Mouse (Mus musculus) forebrain, embryonic 12.5 days (tissue): ENCODE measurements at regions not wholly inside any gene's neighbourhood (a gene's known extent, or its start where the extent isn't known, plus 50 kb on each side); places are given as distances from the start of the nearest gene placed in this dataset.

Source experiments
- ATAC-seq: fragments of 200-750 bp; cut with Nextera tagmentation; 2 replicates; pipeline ENCODE4 v1.8.0; 2017; ENCODE audit warnings: moderate TSS enrichment; ENCODE audit not compliant: low FRiP score
- H3K27ac ChIP-seq: fragments of 300-500 bp; sonication (generic); 2 replicates; pipeline ENCODE4 v1.5.1; 2016; ENCODE audit warnings: mild to moderate bottlenecking
- H3K27me3 ChIP-seq: fragments of 300-500 bp; sonication (generic); 2 replicates; pipeline ENCODE4 v1.6.1; 2016; ENCODE audit warnings: mild to moderate bottlenecking
- H3K36me3 ChIP-seq: fragments of 300-500 bp; sonication (generic); replicated peaks from 2 replicates; pipeline ENCODE4 v1.6.1; 2016; ENCODE audit warnings: mild to moderate bottlenecking
- H3K4me1 ChIP-seq: fragments of 300-500 bp; sonication (generic); 2 replicates; pipeline ENCODE4 v1.6.1; 2016
- H3K4me2 ChIP-seq: fragments of 300-500 bp; sonication (generic); 2 replicates; pipeline ENCODE4 v1.6.1; 2016; ENCODE audit warnings: mild to moderate bottlenecking, moderate library complexity
- H3K4me3 ChIP-seq: fragments of 300-500 bp; sonication (generic); replicated peaks from 2 replicates; pipeline ENCODE4 v1.5.1; 2016; ENCODE audit warnings: mild to moderate bottlenecking
- H3K9ac ChIP-seq: fragments of 300-500 bp; sonication (generic); 2 replicates; pipeline ENCODE4 v1.6.1; 2016; ENCODE audit warnings: mild to moderate bottlenecking
- H3K9me3 ChIP-seq: fragments of 300-500 bp; sonication (generic); 2 replicates; pipeline ENCODE4 v1.6.1; 2016
- WGBS: fragments of 180-500 bp; shearing (Covaris S2); methylation state at CpG from one replicate; pipeline ENCODE4 v1.1.7; 2016; 5-methylcytosine and 5-hydroxymethylcytosine counted together

DNA sequence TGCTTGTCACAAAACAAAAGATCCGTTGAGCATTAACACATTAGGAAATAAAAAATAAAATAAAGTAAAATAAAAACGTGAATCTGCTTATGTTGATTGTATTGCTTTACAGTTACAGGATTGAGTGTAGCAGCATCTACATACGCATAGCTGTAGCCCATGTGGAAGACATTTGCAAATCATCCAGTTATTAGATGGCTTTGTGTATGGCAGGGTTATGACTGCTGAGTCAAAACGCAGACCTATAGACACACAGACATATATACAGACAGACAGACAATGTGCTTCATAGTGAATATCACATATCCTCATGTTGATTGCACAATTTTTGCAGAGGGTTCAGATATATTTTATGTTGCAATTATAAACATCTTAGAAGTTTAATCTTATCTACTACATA lies 64.5 kb downstream of the Gm11146 start:
- peak overlapping the region; percentile 89 for H3K27ac ChIP-seq
- no peaks in the 10 kb centered on the region for H3K27me3 ChIP-seq
- H3K36me3 ChIP-seq: no peaks in the 10 kb centered on the region
- WGBS: 73% methylated on average over 4 of the region's 4 CpGs
- peaks cover 27% of the 10 kb centered on the region for H3K4me1 ChIP-seq
- peak overlapping the region; percentile 45 for H3K4me2 ChIP-seq
- ATAC-seq: peak; percentile 25; the same call in 1 of the 2 replicates
- 0 out of 2 replicates have a peak overlapping the region, but pooled peaks have one; percentile 29 for H3K9ac ChIP-seq
- H3K9me3 ChIP-seq: no peaks in the 10 kb centered on the region
- no peak overlapping the region for H3K4me3 ChIP-seq

DNA sequence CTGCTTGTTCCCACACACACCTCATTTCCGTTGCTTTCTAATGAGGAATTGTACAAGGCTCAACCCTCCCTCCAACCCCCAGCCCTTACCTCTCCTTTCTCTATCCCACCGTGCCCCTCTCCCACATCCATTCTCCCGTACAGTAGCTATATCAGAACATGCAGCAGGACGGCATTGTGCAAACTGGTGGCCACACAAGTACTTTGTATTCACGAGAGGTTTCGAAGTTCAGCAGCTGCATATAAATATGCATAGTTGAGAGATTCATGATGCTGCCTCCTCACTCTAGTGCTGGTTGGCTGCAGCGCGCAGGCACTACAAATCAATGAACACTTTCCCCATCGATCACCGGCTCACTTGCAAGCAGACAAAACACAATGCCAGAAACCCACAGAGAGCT lies 65.1 kb downstream of the Gm11146 start:
- Histone ChIP-seq H3K4me2 (peak overlapping the region; percentile 45), H3K36me3 (no peaks in the 10 kb centered on the region), H3K27ac (peak overlapping the region; percentile 89), H3K4me3 (peak overlapping the region; percentile 15; the same call in 1 of the 2 replicates), H3K4me1 (peaks cover 27% of the 10 kb centered on the region), H3K9ac (peak overlapping the region; percentile 29; the same call in 1 of the 2 replicates), H3K9me3 (no peaks in the 10 kb centered on the region), H3K27me3 (no peaks in the 10 kb centered on the region)
- ATAC-seq: peak; percentile 85
- 41% methylated on average over 10 of the region's 10 CpGs for WGBS

DNA sequence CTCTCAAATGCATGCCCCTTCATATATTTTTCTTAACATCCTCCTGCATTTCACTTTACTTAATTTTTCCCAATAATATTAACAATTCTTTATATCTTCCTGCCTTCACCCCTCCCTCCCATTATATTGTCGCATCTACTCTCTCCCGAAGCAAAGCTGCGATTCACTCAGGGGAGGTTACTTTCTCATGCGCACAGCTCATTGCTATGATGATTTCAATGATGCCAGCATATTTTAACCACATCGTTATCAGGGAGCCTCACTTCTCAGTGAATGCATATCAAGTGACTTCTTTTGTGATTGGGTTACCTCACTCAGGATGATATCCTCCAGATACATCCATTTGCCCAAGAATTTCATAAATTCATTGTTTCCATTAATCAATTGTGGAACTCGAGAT lies 65.6 kb downstream of the Gm11146 start:
- peak overlapping the region; percentile 29; the same call in 1 of the 2 replicates for H3K9ac ChIP-seq
- H3K4me3 ChIP-seq: peak overlapping the region; percentile 15; the same call in 1 of the 2 replicates
- peak overlapping the region; percentile 45 for H3K4me2 ChIP-seq
- no peaks in the 10 kb centered on the region for H3K27me3 ChIP-seq
- ATAC-seq: peak; percentile 76
- H3K27ac ChIP-seq: peak overlapping the region; percentile 89
- H3K9me3 ChIP-seq: no peaks in the 10 kb centered on the region
- H3K36me3 ChIP-seq: no peaks in the 10 kb centered on the region
- peaks cover 27% of the 10 kb centered on the region for H3K4me1 ChIP-seq
- WGBS: 49% methylated on average over 6 of the region's 6 CpGs

DNA sequence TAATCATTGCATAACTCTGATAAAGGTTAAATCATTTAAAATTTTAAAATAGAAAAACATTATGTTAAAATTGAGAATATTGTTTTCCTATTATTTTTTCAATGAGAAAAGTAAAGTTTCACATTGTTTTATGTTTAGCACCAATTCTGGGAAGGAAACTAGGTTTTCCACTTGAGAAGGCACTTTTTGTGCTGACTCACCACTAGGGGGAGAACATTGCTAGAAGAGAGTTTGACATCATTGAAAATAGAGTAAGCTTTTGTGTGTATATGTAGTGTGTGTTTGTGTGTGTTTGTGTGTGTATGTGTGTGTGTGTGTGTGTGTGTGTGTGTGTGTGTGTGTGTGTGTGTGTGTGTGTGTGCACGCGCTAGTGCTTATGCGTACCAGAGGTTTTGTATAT lies 66.9 kb downstream of the Gm11146 start:
- Histone ChIP-seq H3K4me1 (peaks cover 27% of the 10 kb centered on the region), H3K27ac (no peak overlapping the region), H3K4me3 (no peak overlapping the region), H3K9me3 (peaks cover 4% of the 10 kb centered on the region; the same call in 1 of the 2 replicates), H3K9ac (no peak overlapping the region), H3K4me2 (no peak overlapping the region), H3K36me3 (0 out of 2 replicates have a peak, but pooled peaks cover 7% of the 10 kb centered on the region), H3K27me3 (no peaks in the 10 kb centered on the region)
- no peak for ATAC-seq
- WGBS: 87% methylated on average over 3 of the region's 3 CpGs

DNA sequence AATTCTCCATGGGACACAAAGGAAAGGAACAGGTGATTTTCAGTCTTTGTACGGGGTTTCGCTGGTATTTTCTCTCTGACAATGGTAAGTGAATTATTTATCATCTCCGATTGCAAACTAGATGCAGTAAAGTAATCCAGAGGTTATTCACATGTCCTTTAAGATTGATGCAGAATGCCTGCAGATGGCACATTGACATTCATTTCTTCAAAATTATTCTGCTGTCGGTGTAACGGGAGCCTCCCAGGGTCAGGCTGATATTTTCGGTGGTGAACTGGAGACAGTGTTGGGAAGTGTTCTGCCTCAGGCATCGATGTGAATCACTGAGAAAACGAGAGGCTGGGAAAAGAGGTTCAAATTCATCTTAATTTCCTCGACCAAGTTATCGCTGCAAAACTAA lies 70.3 kb downstream of the Gm11146 start:
- Histone ChIP-seq H3K4me2 (no peak overlapping the region), H3K36me3 (0 out of 2 replicates have a peak, but pooled peaks cover 7% of the 10 kb centered on the region), H3K27me3 (no peaks in the 10 kb centered on the region), H3K9ac (no peak overlapping the region), H3K27ac (no peak overlapping the region), H3K4me3 (no peak overlapping the region), H3K9me3 (peaks cover 4% of the 10 kb centered on the region; the same call in 1 of the 2 replicates), H3K4me1 (peaks cover 13% of the 10 kb centered on the region)
- WGBS: 75% methylated on average over 10 of the region's 10 CpGs
- no peak for ATAC-seq

DNA sequence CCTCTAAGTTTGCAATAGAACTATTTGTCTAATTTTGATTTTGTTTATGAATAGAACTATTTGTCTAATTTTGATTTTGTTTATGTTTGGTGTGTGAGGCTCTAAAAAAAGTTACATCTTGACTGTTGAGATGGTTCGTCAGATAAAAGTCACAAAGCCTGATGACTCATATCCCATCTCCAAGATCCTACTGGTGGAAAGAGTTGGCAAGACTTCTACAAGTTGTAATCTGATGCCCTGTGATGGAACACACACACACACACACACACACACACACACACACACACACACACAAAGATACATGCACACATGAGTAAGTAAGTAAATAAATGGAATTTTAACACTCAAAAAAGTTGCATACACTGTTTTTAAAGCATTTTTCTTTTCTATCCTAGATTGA lies 73.9 kb downstream of the Gm11146 start:
- Histone ChIP-seq H3K9ac (no peak overlapping the region), H3K27ac (no peak overlapping the region), H3K4me2 (no peak overlapping the region), H3K4me3 (no peak overlapping the region), H3K4me1 (no peaks in the 10 kb centered on the region), H3K36me3 (0 out of 2 replicates have a peak, but pooled peaks cover 7% of the 10 kb centered on the region), H3K9me3 (peaks cover 4% of the 10 kb centered on the region; the same call in 1 of the 2 replicates), H3K27me3 (no peaks in the 10 kb centered on the region)
- no peak for ATAC-seq
- 86% methylated on average over 1 of the region's 1 CpGs for WGBS

DNA sequence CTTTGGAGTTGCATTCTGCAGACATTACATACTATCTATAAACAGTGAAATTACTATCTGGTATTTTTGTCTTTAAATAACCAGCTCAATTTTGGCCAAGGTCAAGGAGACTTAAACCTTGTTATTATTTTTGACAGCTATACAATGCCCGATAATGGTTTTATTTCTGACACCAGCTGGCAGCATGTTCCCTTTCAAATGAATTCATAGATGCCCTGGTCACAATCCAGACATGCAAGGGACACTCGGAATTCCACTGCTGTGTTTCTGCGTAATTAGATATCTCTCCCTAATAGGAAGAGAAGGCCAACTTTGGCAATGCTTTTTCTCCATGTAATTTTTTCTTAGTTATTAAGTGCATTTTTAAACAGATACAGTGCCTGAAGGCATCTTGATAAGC lies 87.3 kb downstream of the Gm11146 start:
- Histone ChIP-seq H3K27ac (no peak overlapping the region), H3K9me3 (no peaks in the 10 kb centered on the region)
- 0 out of 2 replicates have a peak, but pooled peaks have one; percentile 39 for ATAC-seq

DNA sequence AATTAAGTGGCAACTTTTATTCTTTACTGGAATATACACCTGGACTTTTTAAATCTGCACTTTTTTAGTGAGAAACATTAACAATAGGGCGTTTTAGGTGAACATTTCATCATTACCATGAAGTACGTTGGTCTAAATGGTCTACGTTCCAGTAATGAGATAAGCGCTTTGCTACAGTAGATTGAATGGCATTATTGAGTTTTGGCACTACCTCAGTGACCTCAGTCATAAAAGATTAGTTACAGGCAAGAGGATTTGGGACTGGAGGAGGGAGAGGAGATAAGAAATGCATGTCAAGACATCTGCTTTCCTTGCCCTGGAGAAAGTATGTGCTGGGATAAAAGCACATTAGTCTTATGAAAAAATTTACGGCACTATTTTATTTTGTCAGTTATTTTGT lies 98.3 kb downstream of the Gm11146 start:
- Histone ChIP-seq H3K4me2 (peak overlapping the region; percentile 42), H3K27me3 (no peaks in the 10 kb centered on the region), H3K4me3 (no peak overlapping the region), H3K9me3 (no peaks in the 10 kb centered on the region), H3K27ac (no peak overlapping the region), H3K9ac (no peak overlapping the region), H3K36me3 (peaks cover 11% of the 10 kb centered on the region), H3K4me1 (peaks cover 17% of the 10 kb centered on the region)
- 59% methylated on average over 5 of the region's 5 CpGs for WGBS
- no peak for ATAC-seq

More for the DNA sequence above, 87.3 kb downstream of the Gm11146 start:
- WGBS: 77% methylated on average over 3 of the region's 3 CpGs
- Histone ChIP-seq H3K4me1 (peaks cover 2% of the 10 kb centered on the region; the same call in 1 of the 2 replicates), H3K36me3 (no peaks in the 10 kb centered on the region), H3K27me3 (no peaks in the 10 kb centered on the region), H3K4me2 (no peak overlapping the region), H3K9ac (no peak overlapping the region), H3K4me3 (no peak overlapping the region)

DNA sequence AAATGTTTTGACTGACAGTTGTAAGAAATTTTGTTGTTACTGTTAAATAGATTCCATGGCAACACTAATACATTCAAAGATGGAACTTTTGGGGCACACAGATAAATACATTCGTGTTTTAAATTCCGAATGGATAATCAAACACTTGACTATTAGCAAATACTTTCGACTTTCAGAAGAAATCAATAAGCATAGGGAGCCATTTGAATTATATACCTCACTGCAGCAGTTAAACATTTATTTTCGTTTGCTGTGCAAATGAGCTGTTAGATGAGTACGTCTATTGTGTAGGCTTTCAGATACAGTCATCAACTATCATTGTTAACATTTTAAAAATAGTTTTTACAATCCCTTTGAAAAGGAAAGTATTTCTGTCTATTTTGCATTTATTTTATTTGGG lies 99.0 kb downstream of the Gm11146 start:
- Histone ChIP-seq H3K4me1 (peaks cover 17% of the 10 kb centered on the region), H3K4me2 (peak overlapping the region; percentile 34), H3K27me3 (no peaks in the 10 kb centered on the region), H3K4me3 (peak overlapping the region; percentile 16; the same call in 1 of the 2 replicates), H3K36me3 (peaks cover 11% of the 10 kb centered on the region), H3K27ac (no peak overlapping the region), H3K9ac (no peak overlapping the region), H3K9me3 (no peaks in the 10 kb centered on the region)
- no peak for ATAC-seq
- WGBS: 62% methylated on average over 5 of the region's 5 CpGs

DNA sequence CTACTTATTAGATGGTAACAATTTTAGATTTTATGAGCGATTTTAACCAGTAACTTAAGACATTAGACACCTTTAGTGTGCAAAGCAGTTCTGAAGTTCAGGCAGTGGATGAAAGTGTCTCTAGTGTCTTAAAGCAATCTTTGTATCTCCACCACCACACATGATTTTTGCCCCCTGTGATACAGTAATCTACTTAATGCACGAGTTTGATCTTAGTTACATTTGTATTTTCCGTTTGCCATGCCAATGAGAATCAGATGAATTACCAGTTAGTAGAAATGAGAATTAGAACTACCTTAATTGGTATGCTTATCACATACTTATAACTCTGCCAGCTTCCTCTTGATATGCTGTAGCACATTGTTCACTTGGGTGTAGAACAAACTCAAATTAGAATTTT lies 99.9 kb downstream of the Gm11146 start:
- H3K9me3 ChIP-seq: no peaks in the 10 kb centered on the region
- no peak overlapping the region for H3K9ac ChIP-seq
- H3K27me3 ChIP-seq: no peaks in the 10 kb centered on the region
- ATAC-seq: no peak
- peaks cover 17% of the 10 kb centered on the region for H3K4me1 ChIP-seq
- 52% methylated on average over 3 of the region's 3 CpGs for WGBS
- peak overlapping the region; percentile 34 for H3K4me3 ChIP-seq
- H3K27ac ChIP-seq: 0 out of 2 replicates have a peak overlapping the region, but pooled peaks have one; percentile 19
- peak overlapping the region; percentile 53 for H3K4me2 ChIP-seq
- H3K36me3 ChIP-seq: peaks cover 4% of the 10 kb centered on the region; the same call in 1 of the 2 replicates

DNA sequence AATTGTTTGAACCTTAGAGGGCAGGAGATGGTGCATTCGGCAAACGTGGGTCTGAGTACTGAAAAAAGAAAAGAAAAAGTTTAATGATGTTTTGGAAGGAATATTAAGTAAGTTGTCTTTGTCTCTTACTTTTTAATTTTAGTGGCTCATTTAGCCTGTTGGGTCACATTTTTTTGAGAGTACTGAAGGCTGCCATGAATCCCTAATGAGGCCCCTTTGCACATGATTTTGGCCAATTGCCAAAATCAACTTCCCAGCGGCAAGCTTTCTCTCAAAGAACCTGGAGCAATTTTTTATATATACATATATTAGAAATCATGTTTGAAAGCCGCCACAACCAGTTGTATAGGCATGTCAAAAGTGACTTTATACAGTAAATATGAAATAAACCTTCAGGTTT lies 100.9 kb downstream of the Gm11146 start:
- ATAC-seq: no peak
- Histone ChIP-seq H3K27me3 (no peaks in the 10 kb centered on the region), H3K4me3 (peak overlapping the region; percentile 36), H3K9ac (peak overlapping the region; percentile 50; the same call in 1 of the 2 replicates), H3K4me2 (peak overlapping the region; percentile 53), H3K36me3 (peaks cover 4% of the 10 kb centered on the region; the same call in 1 of the 2 replicates), H3K9me3 (no peaks in the 10 kb centered on the region), H3K27ac (peak overlapping the region; percentile 95), H3K4me1 (peaks cover 17% of the 10 kb centered on the region)
- 14% methylated on average over 4 of the region's 4 CpGs for WGBS

DNA sequence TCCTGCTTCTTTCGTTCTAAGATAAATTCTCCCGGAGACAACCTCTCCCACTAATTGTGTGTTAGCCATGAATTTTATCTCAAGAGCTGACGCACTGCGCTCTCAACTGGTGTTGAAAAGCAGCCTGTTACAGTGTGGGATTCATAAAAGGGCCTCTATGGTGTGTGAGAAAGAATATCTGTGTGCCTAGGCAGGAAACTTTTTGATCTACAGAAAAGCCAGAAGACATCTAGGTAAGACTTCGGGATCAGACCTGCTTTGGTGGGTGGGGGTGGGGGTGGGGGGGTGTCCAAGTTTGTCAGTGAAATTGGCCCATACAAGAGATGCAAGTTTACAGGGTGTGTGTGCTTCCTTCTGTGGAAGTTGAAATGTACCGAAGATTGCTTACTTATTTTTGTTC lies 101.5 kb downstream of the Gm11146 start:
- peak; percentile 75; the same call in 1 of the 2 replicates for ATAC-seq
- 18% methylated on average over 6 of the region's 6 CpGs for WGBS
- H3K27me3 ChIP-seq: no peaks in the 10 kb centered on the region
- peaks cover 17% of the 10 kb centered on the region for H3K4me1 ChIP-seq
- H3K4me2 ChIP-seq: peak overlapping the region; percentile 53
- H3K36me3 ChIP-seq: peaks cover 4% of the 10 kb centered on the region; the same call in 1 of the 2 replicates
- H3K4me3 ChIP-seq: peak overlapping the region; percentile 36
- no peaks in the 10 kb centered on the region for H3K9me3 ChIP-seq
- peak overlapping the region; percentile 50; the same call in 1 of the 2 replicates for H3K9ac ChIP-seq
- H3K27ac ChIP-seq: peak overlapping the region; percentile 95
